23 mouse cellular contexts compared by ENCODE assay signal in the genomic region with DNA sequence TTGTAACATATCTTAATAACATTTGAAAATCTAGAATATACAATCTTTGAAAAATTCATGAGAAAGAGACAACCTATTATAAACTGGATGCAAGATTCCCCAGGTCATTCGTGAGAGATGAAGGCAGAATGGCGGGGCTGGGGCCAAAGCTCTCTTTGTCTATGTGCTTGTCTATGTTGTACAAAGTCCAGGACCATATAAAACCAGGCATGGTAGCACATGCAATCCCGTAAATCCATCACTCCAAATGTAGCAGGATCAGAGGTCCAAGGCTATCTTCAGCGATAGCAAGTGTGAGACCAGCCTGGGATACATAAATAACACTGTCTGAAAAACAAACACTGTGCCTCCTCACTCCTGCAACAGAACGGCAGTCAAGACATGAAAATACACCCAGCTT. TPM values are rescaled to one million over a fixed set of nuclear protein-coding genes. Genes with fewer than 3 reads are reported as not detected.
DNase-seq lines count a peak whose midpoint lies in the region; ATAC-seq and TF ChIP-seq lines count a peak whose summit lies in the region.
"Had no signal": no experiment of that assay in that cellular context is flagged by ENCODE, and none has a peak within 500 bp of the region (broad histone marks: within the 10 kb centered on the region; RNA-seq: fewer than 3 reads in every experiment).

No protein-coding gene starts in this region.

- no peak overlapping the region for H3K4me3 ChIP-seq in intestine, embryonic 15.5 days (replicated peaks)
- no peak overlapping the region for H3K4me3 ChIP-seq in intestine, postnatal 0 days (ENCODE audit: low read depth, low read length)
- H3K4me3 ChIP-seq: embryonic facial prominence, embryonic 10.5 days; embryonic facial prominence, embryonic 12.5 days; forebrain, embryonic 13.5 days; forebrain, embryonic 15.5 days had no signal

- H3K9ac ChIP-seq in intestine, embryonic 15.5 days = no peak overlapping the region
- no peak overlapping the region for H3K9ac ChIP-seq in intestine, postnatal 0 days (ENCODE audit: low read depth, low read length)
- H3K9ac ChIP-seq: embryonic facial prominence, embryonic 12.5 days; forebrain, embryonic 13.5 days; forebrain, embryonic 15.5 days had no signal

- H3K36me3 ChIP-seq in intestine, embryonic 15.5 days = no peaks in the 10 kb centered on the region
- no peaks in the 10 kb centered on the region for H3K36me3 ChIP-seq in intestine, postnatal 0 days (ENCODE audit: control insufficient read depth, insufficient read depth)
- H3K36me3 ChIP-seq: embryonic facial prominence, embryonic 10.5 days; embryonic facial prominence, embryonic 12.5 days; forebrain, embryonic 15.5 days; G1E had no signal

- 0 out of 2 replicates have a peak, but pooled peaks have one; percentile 34 for ATAC-seq in intestine, embryonic 15.5 days
- peak; percentile 58 for ATAC-seq in intestine, postnatal 0 days
- ATAC-seq: activated CD4-positive, CD25-positive, alpha-beta regulatory T cell, adult 4 months; CD4-positive, CD25-positive, alpha-beta regulatory T cell, adult 4 months; forebrain, embryonic 13.5 days; forebrain, embryonic 15.5 days; Patski had no signal

- no peaks in the 10 kb centered on the region for H3K9me3 ChIP-seq in intestine, embryonic 15.5 days
- H3K9me3 ChIP-seq in intestine, postnatal 0 days (ENCODE audit: control insufficient read depth) = no peaks in the 10 kb centered on the region
- H3K9me3 ChIP-seq: embryonic facial prominence, embryonic 10.5 days; embryonic facial prominence, embryonic 12.5 days; forebrain, embryonic 13.5 days; forebrain, embryonic 15.5 days; G1E had no signal

- peak; percentile 22 for DNase-seq in heart, adult 11 months
- DNase-seq in heart, postnatal 14 days = no peak
- no peak for DNase-seq in thymus, postnatal 25 days
- DNase-seq: adrenal gland, adult 8-10 months; adrenal gland, postnatal 14 days; adrenal gland, postnatal 36 days; B cell, adult 2 months; cerebellum, adult 11-12 months; cerebellum, adult 2 months; cerebellum, adult 9-10 months; cerebellum, postnatal 10 days; cerebellum, postnatal 25 days had no signal

- no peaks in the 10 kb centered on the region for H3K27me3 ChIP-seq in intestine, embryonic 15.5 days (replicated peaks)
- no peaks in the 10 kb centered on the region for H3K27me3 ChIP-seq in intestine, postnatal 0 days (replicated peaks; ENCODE audit: control insufficient read depth, insufficient read depth, low read length)
- H3K27me3 ChIP-seq: CH12.LX; embryonic facial prominence, embryonic 12.5 days; forebrain, embryonic 13.5 days; forebrain, embryonic 15.5 days; Patski had no signal

- TF ChIP-seq CTCF in intestine, postnatal 0 days (IDR thresholded peaks at IDR 0.05; ENCODE audit: low read depth) = no peak

- intact Hi-C loops in heart, postnatal 14 days (cut with DNase I) = no loop called here

- H3K4me2 ChIP-seq in intestine, embryonic 15.5 days (replicated peaks) = no peak overlapping the region
- H3K4me2 ChIP-seq in intestine, postnatal 0 days (replicated peaks; ENCODE audit: low read depth) = no peak overlapping the region
- H3K4me2 ChIP-seq: embryonic facial prominence, embryonic 12.5 days; forebrain, embryonic 13.5 days; forebrain, embryonic 15.5 days had no signal

- no peak overlapping the region for H3K27ac ChIP-seq in intestine, embryonic 15.5 days
- H3K27ac ChIP-seq in intestine, postnatal 0 days (ENCODE audit: low read depth, low read length) = no peak overlapping the region
- H3K27ac ChIP-seq: embryonic facial prominence, embryonic 10.5 days; embryonic facial prominence, embryonic 12.5 days; forebrain, embryonic 13.5 days; forebrain, embryonic 15.5 days had no signal

- 32% methylated on average over 5 of the region's 5 CpGs for WGBS in intestine, embryonic 15.5 days
- WGBS in intestine, postnatal 0 days = 24% methylated on average over 5 of the region's 5 CpGs

- H3K4me1 ChIP-seq in intestine, embryonic 15.5 days (replicated peaks) = no peaks in the 10 kb centered on the region
- H3K4me1 ChIP-seq in intestine, postnatal 0 days (replicated peaks; ENCODE audit: control insufficient read depth, insufficient read depth, low read length) = no peaks in the 10 kb centered on the region
- H3K4me1 ChIP-seq: embryonic facial prominence, embryonic 10.5 days; embryonic facial prominence, embryonic 12.5 days; forebrain, embryonic 13.5 days; forebrain, embryonic 15.5 days had no signal

RNA-seq across cellular contexts. Expression of a gene that starts 12.1 kb away (rescaled TPM):
- 1 to 10 TPM; 5.7 to 6.9 TPM for total RNA-seq in heart, postnatal 14 days (2021)
- 39.6 and 49.8 TPM in 2 replicates for polyA plus RNA-seq in intestine, embryonic 15.5 days (2015; fragmentation: Nextera tagmentation; extraction: Ambion mirVana)
- 250 and 313 TPM in 2 replicates for polyA plus RNA-seq in intestine, postnatal 0 days (2015; fragmentation: Nextera tagmentation; extraction: Ambion mirVana)

RNA-seq across cellular contexts. Expression of a gene that starts 15.4 kb away (rescaled TPM):
- total RNA-seq in heart, postnatal 14 days (2021) = 1 to 10 TPM; 7.0 to 7.1 TPM
- 5.1 and 5.9 TPM in 2 replicates for polyA plus RNA-seq in intestine, embryonic 15.5 days (2015; fragmentation: Nextera tagmentation; extraction: Ambion mirVana)
- polyA plus RNA-seq in intestine, postnatal 0 days (2015; fragmentation: Nextera tagmentation; extraction: Ambion mirVana) = 1.8 and 2.1 TPM in 2 replicates
- polyA plus RNA-seq: CD4-positive, CD25-positive, alpha-beta regulatory T cell, adult 4 months had no signal
